Comparison of ENCODE assay signal across 1 mouse cellular context in genomic region chr7:3580029-3580428, GRCm38 (mm10).
TF ChIP-seq lines count a peak whose summit lies in the region.

No protein-coding gene starts in this region.

TF ChIP-seq in CH12.LX, 34 proteins besides CTCF, POLR2A, EP300 and RAD21 (continued from another document):
- TF ChIP-seq POLR2AphosphoS2 (IDR thresholded peaks at IDR 0.05; ENCODE audit: low read depth, low read length) (no peak), ZKSCAN1 (IDR thresholded peaks at IDR 0.05; ENCODE audit: borderline replicate concordance, low read depth, low read length) (no peak), ETS1 (conservative IDR thresholded peaks at IDR 0.05; ENCODE audit: low read depth, low read length) (peak; percentile 82), USF1 (IDR thresholded peaks at IDR 0.05; ENCODE audit: low read depth, low read length) (no peak), SMC3 (IDR thresholded peaks at IDR 0.05; ENCODE audit: low read depth, low read length) (no peak), CHD1 (IDR thresholded peaks at IDR 0.05; ENCODE audit: low read depth, low read length) (no peak), MYC (IDR thresholded peaks at IDR 0.05; ENCODE audit: low read depth, low read length) (peak; percentile 67; the same call in 1 of the 2 replicates), TCF12 (IDR thresholded peaks at IDR 0.05; ENCODE audit: low read depth, low read length) (peak; percentile 99), IRF4 (IDR thresholded peaks at IDR 0.05; ENCODE audit: low read depth, low read length) (peak; percentile 61; the same call in 1 of the 2 replicates), JUN (IDR thresholded peaks at IDR 0.05; ENCODE audit: insufficient read depth, low read depth, low read length) (no peak), PAX5 (IDR thresholded peaks at IDR 0.05; ENCODE audit: low read length) (no peak), USF2 (conservative IDR thresholded peaks at IDR 0.05; ENCODE audit: low read depth, low read length) (no peak), MXI1 (IDR thresholded peaks at IDR 0.05; ENCODE audit: low read depth, low read length) (no peak), JUND (conservative IDR thresholded peaks at IDR 0.05; ENCODE audit: low read depth, low read length) (no peak), GABPA (IDR thresholded peaks at IDR 0.05; ENCODE audit: insufficient replicate concordance, low read depth, low read length) (no peak), BHLHE40 (IDR thresholded peaks at IDR 0.05; ENCODE audit: low read depth, low read length) (peak; percentile 93), TBP (conservative IDR thresholded peaks at IDR 0.05; ENCODE audit: low read depth, low read length) (0 out of 2 replicates have a peak, but pooled peaks have one; percentile 13), ZC3H11A (IDR thresholded peaks at IDR 0.05; ENCODE audit: low read depth, low read length) (no peak), CHD2 (IDR thresholded peaks at IDR 0.05; ENCODE audit: low read length) (peak; percentile 44; the same call in 1 of the 2 replicates)
